Mouse (Mus musculus) hindbrain, embryonic 10.5 days (tissue): ENCODE measurements at regions not wholly inside any gene's neighbourhood (a gene's known extent, or its start where the extent isn't known, plus 50 kb on each side); places are given as distances from the start of the nearest gene placed in this dataset.
A peak's percentile ranks its signal among the peaks of the same experiment; 100 is the strongest.

ENCODE experiments used
- DNase-seq: peaks from one replicate; pipeline ENCODE4 v3.0.0-alpha.2; 2017; ENCODE audit warnings: low spot score
- H3K27ac ChIP-seq: fragments of 300-500 bp; sonication (generic); 2 replicates; pipeline ENCODE4 v1.5.1; 2016; ENCODE audit warnings: mild to moderate bottlenecking, moderate library complexity
- H3K27me3 ChIP-seq: fragments of 300-500 bp; sonication (generic); 2 replicates; pipeline ENCODE4 v1.6.1; 2016; ENCODE audit warnings: mild to moderate bottlenecking; ENCODE audit not compliant: poor library complexity, insufficient read depth, severe bottlenecking
- H3K36me3 ChIP-seq: fragments of 300-500 bp; sonication (generic); 2 replicates; pipeline ENCODE4 v1.6.1; 2016; ENCODE audit warnings: mild to moderate bottlenecking, moderate library complexity
- H3K4me1 ChIP-seq: fragments of 300-500 bp; sonication (generic); replicated peaks from 2 replicates; pipeline ENCODE4 v1.6.1; 2016; ENCODE audit warnings: mild to moderate bottlenecking
- H3K4me3 ChIP-seq: fragments of 300-500 bp; sonication (generic); 2 replicates; pipeline ENCODE4 v1.5.1; 2016; ENCODE audit warnings: mild to moderate bottlenecking, moderate library complexity
- H3K9me3 ChIP-seq: fragments of 300-500 bp; sonication (generic); 2 replicates; pipeline ENCODE4 v1.6.1; 2016; ENCODE audit warnings: mild to moderate bottlenecking, moderate library complexity
- WGBS: fragments of 180-500 bp; shearing (Covaris S2); methylation state at CpG from one replicate; pipeline ENCODE4 v1.1.7; 2016; 5-methylcytosine and 5-hydroxymethylcytosine counted together

DNA sequence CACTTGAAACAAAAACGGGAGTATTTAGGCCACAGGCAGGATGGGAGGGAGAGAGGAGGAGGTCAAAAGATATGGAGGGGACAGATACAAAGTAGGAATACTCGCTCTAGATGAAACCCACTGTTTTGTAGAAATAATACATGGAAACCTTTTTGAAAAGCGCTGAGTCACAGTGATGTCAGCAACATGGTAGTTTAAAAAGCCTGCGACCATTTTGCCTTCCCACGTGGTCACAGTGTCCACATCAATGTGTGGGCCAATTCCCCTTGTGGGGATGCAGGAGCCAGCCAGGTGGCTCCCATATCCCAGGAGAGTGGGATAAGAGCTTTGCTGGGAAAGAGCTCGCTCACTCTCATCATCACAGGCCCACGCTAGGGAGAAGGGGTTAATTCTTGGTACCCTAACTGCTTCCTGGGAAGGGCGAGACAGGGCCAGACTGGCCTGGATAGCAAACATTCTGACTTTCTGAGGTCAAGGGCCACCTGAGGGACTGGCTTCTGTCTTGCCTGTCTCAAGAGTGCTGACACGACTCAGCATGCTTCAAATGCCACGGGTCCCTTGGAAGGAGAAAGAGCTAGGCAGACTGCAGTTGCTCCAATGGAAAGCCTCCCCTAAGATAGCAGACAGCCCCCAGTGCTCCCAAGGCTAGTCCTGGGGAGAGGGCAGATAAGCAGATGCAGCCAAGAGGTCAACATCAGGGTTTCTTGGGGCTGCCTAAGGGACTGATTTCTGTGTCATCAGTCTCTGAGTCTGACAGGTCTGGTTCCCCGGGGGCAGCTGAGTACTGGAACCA, 143.3 kb upstream of the Usp9x start:
- H3K36me3 ChIP-seq, result no peaks in the 10 kb centered on the region
- H3K27me3 ChIP-seq, result no peaks in the 10 kb centered on the region
- H3K4me1 ChIP-seq, result peaks cover 6% of the 10 kb centered on the region; the same call in 1 of the 2 replicates
- peak; percentile 9 for DNase-seq
- no peak overlapping the region for H3K4me3 ChIP-seq
- 62% methylated on average over 11 of the region's 11 CpGs for WGBS
- 0 out of 2 replicates have a peak overlapping the region, but pooled peaks have one; percentile 12 for H3K27ac ChIP-seq
- H3K9me3 ChIP-seq, result no peaks in the 10 kb centered on the region

GRCm38 (mm10) chrX:12924705-12925644, 146.3 kb upstream of the Usp9x start:
- peaks cover 6% of the 10 kb centered on the region; the same call in 1 of the 2 replicates for H3K4me1 ChIP-seq
- H3K27me3 ChIP-seq, result no peaks in the 10 kb centered on the region
- H3K4me3 ChIP-seq, result no peak overlapping the region
- 81% methylated on average over 10 of the region's 10 CpGs for WGBS
- no peak for DNase-seq
- no peak overlapping the region for H3K27ac ChIP-seq
- H3K9me3 ChIP-seq, result no peaks in the 10 kb centered on the region
- no peaks in the 10 kb centered on the region for H3K36me3 ChIP-seq

DNA sequence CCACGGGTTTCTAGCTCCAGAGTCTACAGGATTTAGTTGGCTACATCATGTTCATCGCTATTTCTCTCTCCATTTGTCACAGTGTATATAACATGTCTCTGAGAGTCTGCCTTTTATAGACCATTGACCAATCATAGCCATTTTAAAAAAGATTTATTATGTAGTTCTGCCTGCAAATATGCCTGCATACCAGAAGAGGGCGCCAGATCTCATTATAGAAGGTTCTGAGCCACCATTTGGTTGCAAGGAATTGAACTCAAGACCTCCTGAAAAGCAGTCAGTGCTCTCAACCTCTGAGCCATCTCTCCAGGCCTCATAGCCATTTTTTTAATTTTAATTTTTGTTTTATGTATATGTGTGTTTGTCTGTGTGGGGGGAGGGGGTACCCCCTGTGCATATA, 151.7 kb upstream of the Usp9x start:
- Histone ChIP-seq H3K27ac (no peak overlapping the region), H3K27me3 (peaks cover 14% of the 10 kb centered on the region; the same call in 1 of the 2 replicates), H3K36me3 (no peaks in the 10 kb centered on the region), H3K4me1 (peaks cover 7% of the 10 kb centered on the region; the same call in 1 of the 2 replicates), H3K9me3 (no peaks in the 10 kb centered on the region), H3K4me3 (no peak overlapping the region)
- 23% methylated on average over 3 of the region's 3 CpGs for WGBS
- DNase-seq, result no peak

DNA sequence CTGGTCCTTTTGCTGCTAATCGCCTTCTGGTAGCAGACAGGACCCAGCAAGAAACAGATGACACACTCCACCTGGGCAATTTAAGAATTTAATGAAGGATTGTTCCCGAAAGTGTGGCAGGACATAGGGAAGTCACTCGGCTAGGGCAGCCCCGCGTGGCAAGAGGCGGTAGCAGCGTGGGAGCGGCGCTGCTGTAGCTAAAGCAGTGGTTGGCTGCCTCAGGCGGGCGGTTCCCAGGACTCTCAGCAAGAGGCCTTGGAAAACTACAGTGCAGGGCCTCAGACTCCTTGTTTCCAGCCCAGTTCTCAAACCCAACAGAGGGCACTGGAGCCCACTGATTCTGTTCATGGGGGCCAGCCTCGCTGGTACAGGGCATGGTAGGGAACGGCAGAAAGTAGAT, 154.2 kb upstream of the Usp9x start:
- Histone ChIP-seq H3K27me3 (peaks cover 14% of the 10 kb centered on the region; the same call in 1 of the 2 replicates), H3K27ac (no peak overlapping the region), H3K9me3 (no peaks in the 10 kb centered on the region), H3K36me3 (no peaks in the 10 kb centered on the region), H3K4me1 (peaks cover 7% of the 10 kb centered on the region; the same call in 1 of the 2 replicates), H3K4me3 (peak overlapping the region; percentile 32)
- DNase-seq, result peak; percentile 18
- WGBS, result 29% methylated on average over 13 of the region's 13 CpGs

DNA sequence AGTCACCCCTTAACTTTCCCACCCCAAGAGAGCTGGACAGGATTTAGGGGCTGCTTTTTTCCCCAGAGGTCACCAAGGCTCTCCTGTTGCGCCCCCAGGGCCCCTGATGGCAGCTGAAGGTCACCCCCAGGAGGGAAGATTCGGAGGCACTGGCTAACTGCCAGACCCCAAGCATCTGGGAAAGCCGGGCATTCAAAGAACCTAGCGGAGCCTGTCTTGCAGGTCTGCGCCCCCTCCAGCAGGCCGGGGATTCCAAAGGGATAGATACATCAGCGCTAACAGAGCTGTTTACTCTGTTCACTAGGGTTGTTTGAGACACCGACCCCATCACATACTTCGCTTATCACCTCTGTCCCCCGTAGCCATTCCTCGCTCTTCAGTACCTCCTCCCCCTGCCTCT, 154.6 kb upstream of the Usp9x start:
- no peak for DNase-seq
- WGBS, result 29% methylated on average over 11 of the region's 11 CpGs
- Histone ChIP-seq H3K27me3 (peaks cover 14% of the 10 kb centered on the region; the same call in 1 of the 2 replicates), H3K4me3 (peak overlapping the region; percentile 32), H3K36me3 (no peaks in the 10 kb centered on the region), H3K27ac (no peak overlapping the region), H3K9me3 (no peaks in the 10 kb centered on the region), H3K4me1 (peaks cover 7% of the 10 kb centered on the region; the same call in 1 of the 2 replicates)

DNA sequence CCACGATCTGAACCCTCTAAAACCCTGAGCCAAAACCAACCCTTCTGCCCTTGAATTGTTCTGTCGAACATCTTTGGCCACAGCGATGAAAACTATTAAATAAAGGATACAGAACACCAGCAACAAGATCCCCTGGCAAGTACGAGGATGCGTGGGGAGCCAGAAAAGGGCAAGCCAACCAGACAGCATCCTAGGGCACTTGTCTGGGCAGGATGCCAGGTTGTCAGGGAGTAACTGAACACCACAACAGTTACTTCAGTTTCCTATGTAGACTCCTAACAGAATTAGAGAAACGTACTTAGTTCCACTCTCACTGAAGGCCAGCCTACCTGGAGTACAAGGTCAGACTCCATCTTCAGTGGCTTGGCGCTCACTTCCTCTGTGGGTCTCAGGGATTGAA, 138.4 kb upstream of the Med14 start:
- Histone ChIP-seq H3K27ac (no peak overlapping the region), H3K36me3 (no peaks in the 10 kb centered on the region), H3K9me3 (no peaks in the 10 kb centered on the region), H3K4me3 (no peak overlapping the region), H3K4me1 (no peaks in the 10 kb centered on the region), H3K27me3 (no peaks in the 10 kb centered on the region; the same call in 1 of the 2 replicates)
- DNase-seq, result no peak
- 90% methylated on average over 7 of the region's 7 CpGs for WGBS

DNA sequence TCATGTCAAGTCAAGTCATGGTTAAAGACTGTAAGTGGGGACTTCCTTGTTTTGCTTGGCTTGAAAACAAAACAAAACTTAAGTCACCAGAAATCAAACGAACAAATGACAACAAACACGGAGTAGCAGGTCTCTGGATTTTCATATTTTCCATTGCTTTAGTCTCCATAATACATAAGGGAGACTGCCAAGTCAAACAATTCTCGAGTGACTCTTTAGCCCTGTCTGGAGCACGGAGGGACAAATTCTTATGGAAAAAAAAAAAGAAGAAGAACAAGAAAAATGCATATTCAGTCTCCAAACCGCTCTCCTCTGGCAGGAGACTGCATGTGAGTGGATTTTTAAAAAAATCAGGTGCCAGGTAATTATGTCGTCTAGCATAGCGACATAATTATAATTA, 129.6 kb upstream of the Med14 start:
- WGBS, result 85% methylated on average over 7 of the region's 7 CpGs
- Histone ChIP-seq H3K4me3 (no peak overlapping the region), H3K27ac (no peak overlapping the region), H3K27me3 (no peaks in the 10 kb centered on the region), H3K36me3 (no peaks in the 10 kb centered on the region), H3K4me1 (peaks cover 4% of the 10 kb centered on the region), H3K9me3 (no peaks in the 10 kb centered on the region)
- DNase-seq, result no peak

- no peak overlapping the region for H3K27ac ChIP-seq
Measured at GRCm38 (mm10) chrX:12889482-12889808, 127.6 kb upstream of the Med14 start.

GRCm38 (mm10) chrX:12888708-12889481, 127.0 kb upstream of the Med14 start:
- DNase-seq, result no peak
- Histone ChIP-seq H3K27me3 (no peaks in the 10 kb centered on the region; the same call in 1 of the 2 replicates), H3K36me3 (no peaks in the 10 kb centered on the region), H3K27ac (peak overlapping the region; percentile 45; the same call in 1 of the 2 replicates), H3K4me1 (peaks cover 9% of the 10 kb centered on the region), H3K4me3 (no peak overlapping the region), H3K9me3 (no peaks in the 10 kb centered on the region)
- WGBS, result 67% methylated on average over 3 of the region's 3 CpGs

More at GRCm38 (mm10) chrX:12889482-12889808, 127.6 kb upstream of the Med14 start:
- peaks cover 9% of the 10 kb centered on the region for H3K4me1 ChIP-seq
- no peak overlapping the region for H3K4me3 ChIP-seq
- H3K36me3 ChIP-seq, result no peaks in the 10 kb centered on the region
- DNase-seq, result no peak
- no peaks in the 10 kb centered on the region; the same call in 1 of the 2 replicates for H3K27me3 ChIP-seq
- 47% methylated on average over 2 of the region's 3 CpGs for WGBS
- H3K9me3 ChIP-seq, result no peaks in the 10 kb centered on the region

GRCm38 (mm10) chrX:12888010-12888707, 126.3 kb upstream of the Med14 start:
- Histone ChIP-seq H3K4me1 (peaks cover 9% of the 10 kb centered on the region), H3K9me3 (no peaks in the 10 kb centered on the region), H3K27me3 (no peaks in the 10 kb centered on the region; the same call in 1 of the 2 replicates), H3K4me3 (no peak overlapping the region), H3K36me3 (no peaks in the 10 kb centered on the region), H3K27ac (no peak overlapping the region)
- 65% methylated on average over 11 of the region's 11 CpGs for WGBS
- DNase-seq, result no peak

DNA sequence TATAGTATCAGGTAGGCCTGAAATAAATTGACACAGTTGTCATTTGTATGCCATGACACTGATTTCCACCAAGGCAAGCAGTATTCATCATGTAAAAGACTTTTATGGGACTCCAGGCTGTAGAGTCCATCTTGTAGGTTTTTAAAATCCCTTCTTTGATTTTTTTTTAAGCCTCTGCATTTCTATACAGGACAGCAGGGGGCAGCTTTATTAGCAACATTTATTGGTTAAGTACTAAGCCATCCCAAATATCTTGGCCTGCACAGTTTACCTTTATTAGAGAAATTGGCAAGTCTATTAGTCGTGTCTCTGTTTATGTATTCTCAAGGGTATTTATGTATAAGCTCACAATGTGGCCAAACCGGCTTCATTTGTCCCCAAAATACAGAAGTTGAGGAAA, 125.6 kb upstream of the Med14 start:
- whole genome bisulfite sequencing, result 73% methylated on average over 2 of the region's 2 CpGs
- no peaks in the 10 kb centered on the region for H3K36me3 ChIP-seq

More for the DNA sequence above, 125.6 kb upstream of the Med14 start:
- Histone ChIP-seq H3K27ac (no peak overlapping the region), H3K9me3 (no peaks in the 10 kb centered on the region), H3K4me1 (peaks cover 9% of the 10 kb centered on the region), H3K27me3 (no peaks in the 10 kb centered on the region; the same call in 1 of the 2 replicates), H3K4me3 (no peak overlapping the region)
- no peak for DNase-seq
